Mouse (Mus musculus) cortical plate, adult 2 months (tissue): ENCODE measurements around the gene 2810459M11Rik.

Source experiments
- CTCF ChIP-seq: fragments of 200-500 bp; IDR thresholded peaks from 2 replicates; pipeline ENCODE4 v1.5.1; 2011; ENCODE audit warnings: mild to moderate bottlenecking, control low read depth, low read length; ENCODE audit not compliant: insufficient read depth; ENCODE audit errors: extremely low read depth
- POLR2A ChIP-seq: fragments of 200-500 bp; IDR thresholded peaks from 2 replicates; pipeline ENCODE4 v1.6.1; 2011; ENCODE audit warnings: mild to moderate bottlenecking, low read length, control low read depth; ENCODE audit not compliant: insufficient read depth; ENCODE audit errors: extremely low read depth

DNA sequence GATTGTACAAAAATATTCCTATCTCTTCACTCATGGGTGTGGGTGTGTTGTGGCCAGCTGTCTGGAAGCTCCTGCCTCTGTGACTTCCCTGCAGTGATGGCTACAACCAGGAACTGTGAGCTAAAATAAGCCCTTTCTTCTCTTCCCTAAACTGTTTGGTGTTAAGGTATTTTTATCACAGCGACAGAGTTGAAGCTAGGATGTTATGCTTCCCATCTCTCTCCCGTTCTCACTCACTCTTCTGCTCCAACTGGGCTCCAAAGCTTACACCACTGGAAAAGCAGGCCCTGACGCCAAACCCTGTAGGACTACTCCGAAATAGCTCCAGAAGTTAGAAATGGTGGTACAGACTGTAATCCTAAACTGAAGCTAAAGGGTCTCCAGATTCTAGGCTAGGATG, 607 bp upstream of the 2810459M11Rik start:
- TF ChIP-seq CTCF (no peak), POLR2A (no peak)
